Mouse (Mus musculus): Measurements from ENCODE around the gene Ctnnbl1.

Gene Ctnnbl1

GRCm38 (mm10) chr2:157818576-157819320, 81.5 kb downstream of the Ctnnbl1 start:
- intact Hi-C loops (cut with DNase I): no loop called here

GRCm38 (mm10) chr2:157819401-157819800, 82.2 kb downstream of the Ctnnbl1 start:
- intact Hi-C loops (cut with DNase I): no loop called here

GRCm38 (mm10) chr2:157821259-157821658, 84.1 kb downstream of the Ctnnbl1 start:
- intact Hi-C loops (cut with DNase I): loop anchor here (5.0 kb wide), 1 partner anchor 46 kb away; no protein-coding TSS in a partner anchor

GRCm38 (mm10) chr2:157823456-157823855, 86.3 kb downstream of the Ctnnbl1 start:
- intact Hi-C loops (cut with DNase I): loop anchor here (5.0 kb wide), 1 partner anchor 44 kb away; no protein-coding TSS in a partner anchor

GRCm38 (mm10) chr2:157824249-157824648, 87.0 kb downstream of the Ctnnbl1 start:
- intact Hi-C loops (cut with DNase I): loop anchor here (5.0 kb wide), 1 partner anchor 43 kb away; no protein-coding TSS in a partner anchor

GRCm38 (mm10) chr2:157830101-157830500, 92.9 kb downstream of the Ctnnbl1 start:
- intact Hi-C loops (cut with DNase I): no loop called here

GRCm38 (mm10) chr2:157830620-157831354, 93.6 kb downstream of the Ctnnbl1 start:
- intact Hi-C loops (cut with DNase I): no loop called here

GRCm38 (mm10) chr2:157837050-157837449, 99.8 kb downstream of the Ctnnbl1 start:
- intact Hi-C loops (cut with DNase I): no loop called here

- intact Hi-C loops (cut with DNase I): no loop called here
Observed at GRCm38 (mm10) chr2:157838206-157838923, 101.2 kb downstream of the Ctnnbl1 start.

- intact Hi-C loops (cut with DNase I): no loop called here
Observed at GRCm38 (mm10) chr2:157840641-157841078, 103.5 kb downstream of the Ctnnbl1 start.

- intact Hi-C loops (cut with DNase I): no loop called here
Observed at GRCm38 (mm10) chr2:157841121-157841520, 103.9 kb downstream of the Ctnnbl1 start.

- intact Hi-C loops (cut with DNase I): no loop called here
Observed at GRCm38 (mm10) chr2:157844746-157845145, 107.5 kb downstream of the Ctnnbl1 start.

- intact Hi-C loops (cut with DNase I): no loop called here
Observed at GRCm38 (mm10) chr2:157845831-157846230, 108.6 kb downstream of the Ctnnbl1 start.

GRCm38 (mm10) chr2:157853135-157853534, 115.9 kb downstream of the Ctnnbl1 start:
- intact Hi-C loops (cut with DNase I): no loop called here

- intact Hi-C loops (cut with DNase I): no loop called here
Observed at GRCm38 (mm10) chr2:157855814-157856213, 118.6 kb downstream of the Ctnnbl1 start.

- intact Hi-C loops (cut with DNase I): no loop called here
Observed at GRCm38 (mm10) chr2:157857496-157857895, 120.3 kb downstream of the Ctnnbl1 start.

- intact Hi-C loops (cut with DNase I): no loop called here
Observed at GRCm38 (mm10) chr2:157858317-157858716, 121.1 kb downstream of the Ctnnbl1 start.

GRCm38 (mm10) chr2:157859046-157859701, 122.0 kb downstream of the Ctnnbl1 start:
- intact Hi-C loops (cut with DNase I): no loop called here

- intact Hi-C loops (cut with DNase I): loop anchor here (5.0 kb wide), 1 partner anchor 46 kb away; no protein-coding TSS in a partner anchor
Observed at GRCm38 (mm10) chr2:157861273-157861944, 124.2 kb downstream of the Ctnnbl1 start.

GRCm38 (mm10) chr2:157862306-157862705, 125.1 kb downstream of the Ctnnbl1 start:
- intact Hi-C loops (cut with DNase I): loop anchor here (5.0 kb wide), 1 partner anchor 45 kb away; no protein-coding TSS in a partner anchor

All from adrenal gland (tissue).